Mouse (Mus musculus): Measurements from ENCODE around the gene Lep. TPM values are rescaled to one million over a fixed set of nuclear protein-coding genes. Genes with fewer than 3 reads are reported as not detected.

Lep gene
- polyA plus RNA-seq, 1 experiment: not detected

GRCm38 (mm10) chr6:29087921-29088709 is 28.1 kb downstream of the Lep start:
- TF ChIP-seq CTCF (IDR thresholded peaks at IDR 0.05; ENCODE audit: control insufficient read depth, insufficient read depth, low read length): no peak
- TF ChIP-seq POLR2A (IDR thresholded peaks at IDR 0.05; ENCODE audit: borderline replicate concordance, control insufficient read depth, low read depth, low read length): no peak
- H3K27ac ChIP-seq (ENCODE audit: control insufficient read depth, insufficient read depth, low read depth, low read length, poor library complexity): no peak overlapping the region
- WGBS: 61% methylated on average over 7 of the region's 7 CpGs
- no peaks in the 10 kb centered on the region for H3K4me1 ChIP-seq (ENCODE audit: control insufficient read depth, insufficient read depth, low read length)
- no peak overlapping the region for H3K4me3 ChIP-seq (replicated peaks; ENCODE audit: control insufficient read depth, low read depth, low read length)

- Histone ChIP-seq H3K27ac (ENCODE audit: control insufficient read depth, insufficient read depth, low read depth, low read length, poor library complexity) (no peak overlapping the region), H3K4me3 (replicated peaks; ENCODE audit: control insufficient read depth, low read depth, low read length) (no peak overlapping the region), H3K4me1 (ENCODE audit: control insufficient read depth, insufficient read depth, low read length) (no peaks in the 10 kb centered on the region)
- 81% methylated on average over 7 of the region's 7 CpGs for WGBS
- TF ChIP-seq POLR2A (IDR thresholded peaks at IDR 0.05; ENCODE audit: borderline replicate concordance, control insufficient read depth, low read depth, low read length) (no peak), CTCF (IDR thresholded peaks at IDR 0.05; ENCODE audit: control insufficient read depth, insufficient read depth, low read length) (no peak)
Measured at GRCm38 (mm10) chr6:29092234-29092633, 32.2 kb downstream of the Lep start.

- TF ChIP-seq POLR2A (IDR thresholded peaks at IDR 0.05; ENCODE audit: borderline replicate concordance, control insufficient read depth, low read depth, low read length) (no peak), CTCF (IDR thresholded peaks at IDR 0.05; ENCODE audit: control insufficient read depth, insufficient read depth, low read length) (no peak)
- WGBS: 72% methylated on average over 11 of the region's 11 CpGs
- no peaks in the 10 kb centered on the region for H3K4me1 ChIP-seq (ENCODE audit: control insufficient read depth, insufficient read depth, low read length)
- no peak overlapping the region for H3K27ac ChIP-seq (ENCODE audit: control insufficient read depth, insufficient read depth, low read depth, low read length, poor library complexity)
- H3K4me3 ChIP-seq (replicated peaks; ENCODE audit: control insufficient read depth, low read depth, low read length): no peak overlapping the region
Measured at GRCm38 (mm10) chr6:29092904-29093303, 32.9 kb downstream of the Lep start.

GRCm38 (mm10) chr6:29099536-29100170 is 39.6 kb downstream of the Lep start:
- H3K4me1 ChIP-seq (ENCODE audit: control insufficient read depth, insufficient read depth, low read length): no peaks in the 10 kb centered on the region
- 66% methylated on average over 14 of the region's 14 CpGs for WGBS
- H3K4me3 ChIP-seq (replicated peaks; ENCODE audit: control insufficient read depth, low read depth, low read length): no peak overlapping the region
- no peak overlapping the region for H3K27ac ChIP-seq (ENCODE audit: control insufficient read depth, insufficient read depth, low read depth, low read length, poor library complexity)
- no peak for TF ChIP-seq POLR2A (IDR thresholded peaks at IDR 0.05; ENCODE audit: borderline replicate concordance, control insufficient read depth, low read depth, low read length)
- TF ChIP-seq CTCF (IDR thresholded peaks at IDR 0.05; ENCODE audit: control insufficient read depth, insufficient read depth, low read length): no peak

- Histone ChIP-seq H3K4me3 (replicated peaks; ENCODE audit: control insufficient read depth, low read depth, low read length) (no peak overlapping the region), H3K27ac (ENCODE audit: control insufficient read depth, insufficient read depth, low read depth, low read length, poor library complexity) (no peak overlapping the region), H3K4me1 (ENCODE audit: control insufficient read depth, insufficient read depth, low read length) (no peaks in the 10 kb centered on the region)
- TF ChIP-seq POLR2A (IDR thresholded peaks at IDR 0.05; ENCODE audit: borderline replicate concordance, control insufficient read depth, low read depth, low read length): no peak
- no peak for TF ChIP-seq CTCF (IDR thresholded peaks at IDR 0.05; ENCODE audit: control insufficient read depth, insufficient read depth, low read length)
- WGBS: 55% methylated on average over 3 of the region's 3 CpGs
Measured at GRCm38 (mm10) chr6:29100423-29100822, 40.4 kb downstream of the Lep start.

- WGBS: 73% methylated on average over 9 of the region's 9 CpGs
Measured at GRCm38 (mm10) chr6:29101248-29101864, 41.3 kb downstream of the Lep start.

GRCm38 (mm10) chr6:29108376-29108775 is 48.4 kb downstream of the Lep start:
- whole genome bisulfite sequencing: 79% methylated on average over 1 of the region's 1 CpGs
- TF ChIP-seq POLR2A (IDR thresholded peaks at IDR 0.05; ENCODE audit: borderline replicate concordance, control insufficient read depth, low read depth, low read length): no peak
- no peak for TF ChIP-seq CTCF (IDR thresholded peaks at IDR 0.05; ENCODE audit: control insufficient read depth, insufficient read depth, low read length)
- no peak overlapping the region for H3K4me3 ChIP-seq (replicated peaks; ENCODE audit: control insufficient read depth, low read depth, low read length)
- H3K27ac ChIP-seq (ENCODE audit: control insufficient read depth, insufficient read depth, low read depth, low read length, poor library complexity): no peak overlapping the region
- no peaks in the 10 kb centered on the region for H3K4me1 ChIP-seq (ENCODE audit: control insufficient read depth, insufficient read depth, low read length)

More at GRCm38 (mm10) chr6:29101248-29101864, 41.3 kb downstream of the Lep start:
- Histone ChIP-seq H3K27ac (ENCODE audit: control insufficient read depth, insufficient read depth, low read depth, low read length, poor library complexity) (no peak overlapping the region), H3K4me1 (ENCODE audit: control insufficient read depth, insufficient read depth, low read length) (no peaks in the 10 kb centered on the region), H3K4me3 (replicated peaks; ENCODE audit: control insufficient read depth, low read depth, low read length) (no peak overlapping the region)
- TF ChIP-seq CTCF (IDR thresholded peaks at IDR 0.05; ENCODE audit: control insufficient read depth, insufficient read depth, low read length): no peak
- no peak for TF ChIP-seq POLR2A (IDR thresholded peaks at IDR 0.05; ENCODE audit: borderline replicate concordance, control insufficient read depth, low read depth, low read length)

GRCm38 (mm10) chr6:29111501-29111900 is 51.5 kb downstream of the Lep start:
- Histone ChIP-seq H3K4me1 (ENCODE audit: control insufficient read depth, insufficient read depth, low read length) (no peaks in the 10 kb centered on the region), H3K27ac (ENCODE audit: control insufficient read depth, insufficient read depth, low read depth, low read length, poor library complexity) (no peak overlapping the region), H3K4me3 (replicated peaks; ENCODE audit: control insufficient read depth, low read depth, low read length) (no peak overlapping the region)
- TF ChIP-seq POLR2A (IDR thresholded peaks at IDR 0.05; ENCODE audit: borderline replicate concordance, control insufficient read depth, low read depth, low read length): no peak
- TF ChIP-seq CTCF (IDR thresholded peaks at IDR 0.05; ENCODE audit: control insufficient read depth, insufficient read depth, low read length): no peak
- WGBS: 72% methylated on average over 4 of the region's 4 CpGs

Measured in bone marrow, adult 2 months (tissue).